Mouse (Mus musculus): ENCODE measurements around the gene Twist2. TPM values are rescaled to one million over a fixed set of nuclear protein-coding genes. Genes with fewer than 3 reads are reported as not detected.

Gene Twist2
- polyA plus RNA-seq, 1 experiment from 2014 or later: 5.8 TPM

- peak; percentile 38 for DNase-seq (ENCODE audit: low spot score)
- ATAC-seq (replicated peaks; ENCODE audit: low FRiP score): no peak
- H3K4me3 ChIP-seq (ENCODE audit: low read depth, low read length): peak overlapping the region; percentile 52
- no peak overlapping the region for H3K9ac ChIP-seq (ENCODE audit: low read depth, low read length)
- WGBS: 3% methylated on average over 45 of the region's 45 CpGs
- peaks cover 51% of the 10 kb centered on the region for H3K27me3 ChIP-seq (replicated peaks; ENCODE audit: control insufficient read depth, insufficient read depth, low read length)
- no peaks in the 10 kb centered on the region for H3K9me3 ChIP-seq (ENCODE audit: control insufficient read depth, low read length)
- peaks cover 5% of the 10 kb centered on the region for H3K4me1 ChIP-seq (replicated peaks; ENCODE audit: control insufficient read depth, insufficient read depth, low read length)
- no peak overlapping the region for H3K27ac ChIP-seq (ENCODE audit: low read depth, low read length)
- no peaks in the 10 kb centered on the region for H3K36me3 ChIP-seq (ENCODE audit: control insufficient read depth, insufficient read depth, low read length)
- peak overlapping the region; percentile 67 for H3K4me2 ChIP-seq
Measured at GRCm38 (mm10) chr1:91801844-91802366, 644 bp downstream of the Twist2 start.

GRCm38 (mm10) chr1:91802406-91803121 lies 1.3 kb downstream of the Twist2 start:
- Histone ChIP-seq H3K4me1 (replicated peaks; ENCODE audit: control insufficient read depth, insufficient read depth, low read length) (peaks cover 5% of the 10 kb centered on the region), H3K36me3 (ENCODE audit: control insufficient read depth, insufficient read depth, low read length) (no peaks in the 10 kb centered on the region), H3K4me3 (ENCODE audit: low read depth, low read length) (peak overlapping the region; percentile 52), H3K9ac (ENCODE audit: low read depth, low read length) (no peak overlapping the region), H3K27me3 (replicated peaks; ENCODE audit: control insufficient read depth, insufficient read depth, low read length) (peaks cover 51% of the 10 kb centered on the region), H3K4me2 (peak overlapping the region; percentile 67), H3K27ac (ENCODE audit: low read depth, low read length) (no peak overlapping the region), H3K9me3 (ENCODE audit: control insufficient read depth, low read length) (no peaks in the 10 kb centered on the region)
- 11% methylated on average over 30 of the region's 30 CpGs for WGBS
- DNase-seq (ENCODE audit: low spot score) (no peak), ATAC-seq (replicated peaks; ENCODE audit: low FRiP score) (no peak)

GRCm38 (mm10) chr1:91803416-91803815 lies 2.2 kb downstream of the Twist2 start:
- H3K9me3 ChIP-seq (ENCODE audit: control insufficient read depth, low read length): no peaks in the 10 kb centered on the region
- H3K36me3 ChIP-seq (ENCODE audit: control insufficient read depth, insufficient read depth, low read length): no peaks in the 10 kb centered on the region
- DNase-seq (ENCODE audit: low spot score) (no peak), ATAC-seq (replicated peaks; ENCODE audit: low FRiP score) (no peak)
- H3K4me1 ChIP-seq (replicated peaks; ENCODE audit: control insufficient read depth, insufficient read depth, low read length): peaks cover 5% of the 10 kb centered on the region
- WGBS: 65% methylated on average over 6 of the region's 6 CpGs
- H3K4me3 ChIP-seq (ENCODE audit: low read depth, low read length): no peak overlapping the region
- H3K27me3 ChIP-seq (replicated peaks; ENCODE audit: control insufficient read depth, insufficient read depth, low read length): peaks cover 51% of the 10 kb centered on the region
- H3K9ac ChIP-seq (ENCODE audit: low read depth, low read length): no peak overlapping the region
- no peak overlapping the region for H3K27ac ChIP-seq (ENCODE audit: low read depth, low read length)
- H3K4me2 ChIP-seq: no peak overlapping the region

GRCm38 (mm10) chr1:91816067-91816466 lies 14.8 kb downstream of the Twist2 start:
- H3K9ac ChIP-seq (ENCODE audit: low read depth, low read length): no peak overlapping the region
- no peaks in the 10 kb centered on the region for H3K9me3 ChIP-seq (ENCODE audit: control insufficient read depth, low read length)
- H3K27ac ChIP-seq (ENCODE audit: low read depth, low read length): no peak overlapping the region
- H3K4me1 ChIP-seq (replicated peaks; ENCODE audit: control insufficient read depth, insufficient read depth, low read length): no peaks in the 10 kb centered on the region
- H3K36me3 ChIP-seq (ENCODE audit: control insufficient read depth, insufficient read depth, low read length): no peaks in the 10 kb centered on the region
- DNase-seq (ENCODE audit: low spot score): no peak
- H3K4me3 ChIP-seq (ENCODE audit: low read depth, low read length): no peak overlapping the region
- no peaks in the 10 kb centered on the region for H3K27me3 ChIP-seq (replicated peaks; ENCODE audit: control insufficient read depth, insufficient read depth, low read length)
- ATAC-seq (replicated peaks; ENCODE audit: low FRiP score): no peak
- WGBS: 64% methylated on average over 3 of the region's 3 CpGs
- no peak overlapping the region for H3K4me2 ChIP-seq

DNA sequence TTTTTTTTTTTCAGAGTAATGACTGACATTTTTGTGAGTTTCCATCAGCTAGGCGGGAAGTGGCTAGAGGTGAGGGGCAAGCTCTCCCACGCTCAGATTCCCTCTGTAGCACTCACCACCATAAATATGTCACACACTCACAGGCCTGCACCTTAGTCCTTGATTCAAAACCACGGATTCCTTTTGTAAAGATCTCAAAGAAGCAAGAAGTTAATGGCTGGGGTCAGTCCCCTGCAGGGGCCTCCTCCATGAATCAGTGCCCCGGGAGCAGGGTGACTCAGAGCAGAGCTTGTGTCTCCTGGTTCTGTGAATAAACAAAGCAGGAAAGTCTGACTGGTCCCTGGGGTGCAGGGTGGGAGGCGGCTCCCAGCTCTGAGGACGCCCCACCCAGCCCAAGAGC lies 15.3 kb downstream of the Twist2 start:
- Histone ChIP-seq H3K27ac (ENCODE audit: low read depth, low read length) (no peak overlapping the region), H3K9me3 (ENCODE audit: control insufficient read depth, low read length) (no peaks in the 10 kb centered on the region), H3K27me3 (replicated peaks; ENCODE audit: control insufficient read depth, insufficient read depth, low read length) (no peaks in the 10 kb centered on the region), H3K9ac (ENCODE audit: low read depth, low read length) (no peak overlapping the region), H3K36me3 (ENCODE audit: control insufficient read depth, insufficient read depth, low read length) (no peaks in the 10 kb centered on the region), H3K4me3 (ENCODE audit: low read depth, low read length) (no peak overlapping the region), H3K4me2 (no peak overlapping the region), H3K4me1 (replicated peaks; ENCODE audit: control insufficient read depth, insufficient read depth, low read length) (no peaks in the 10 kb centered on the region)
- DNase-seq (ENCODE audit: low spot score) (no peak), ATAC-seq (replicated peaks; ENCODE audit: low FRiP score) (no peak)
- 36% methylated on average over 6 of the region's 6 CpGs for WGBS

DNA sequence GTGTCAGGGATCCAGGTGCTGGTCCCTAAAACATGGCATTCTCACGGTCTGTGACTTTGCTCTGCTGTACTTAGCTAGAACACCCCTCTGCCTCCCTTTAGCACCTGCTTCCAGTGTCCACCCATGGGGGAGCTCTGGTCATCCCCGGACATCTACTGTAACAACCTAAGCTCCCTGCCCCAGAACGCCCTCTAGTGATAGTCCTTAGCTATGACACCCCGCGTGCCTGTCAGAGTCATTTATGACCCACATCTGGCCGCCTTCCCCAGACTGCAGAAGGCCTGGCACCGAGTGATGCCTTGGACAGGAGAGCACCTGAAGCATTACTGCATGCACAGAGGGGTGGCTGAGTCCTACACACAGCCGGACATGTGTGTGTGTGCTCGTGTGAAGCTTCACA lies 18.0 kb downstream of the Twist2 start:
- no peak overlapping the region for H3K27ac ChIP-seq (ENCODE audit: low read depth, low read length)
- no peak overlapping the region for H3K4me3 ChIP-seq (ENCODE audit: low read depth, low read length)
- no peaks in the 10 kb centered on the region for H3K27me3 ChIP-seq (replicated peaks; ENCODE audit: control insufficient read depth, insufficient read depth, low read length)
- no peak overlapping the region for H3K9ac ChIP-seq (ENCODE audit: low read depth, low read length)
- ATAC-seq (replicated peaks; ENCODE audit: low FRiP score) (no peak), DNase-seq (ENCODE audit: low spot score) (no peak)
- WGBS: 55% methylated on average over 9 of the region's 9 CpGs
- no peaks in the 10 kb centered on the region for H3K36me3 ChIP-seq (ENCODE audit: control insufficient read depth, insufficient read depth, low read length)
- no peaks in the 10 kb centered on the region for H3K9me3 ChIP-seq (ENCODE audit: control insufficient read depth, low read length)
- no peak overlapping the region for H3K4me2 ChIP-seq
- H3K4me1 ChIP-seq (replicated peaks; ENCODE audit: control insufficient read depth, insufficient read depth, low read length): no peaks in the 10 kb centered on the region

DNA sequence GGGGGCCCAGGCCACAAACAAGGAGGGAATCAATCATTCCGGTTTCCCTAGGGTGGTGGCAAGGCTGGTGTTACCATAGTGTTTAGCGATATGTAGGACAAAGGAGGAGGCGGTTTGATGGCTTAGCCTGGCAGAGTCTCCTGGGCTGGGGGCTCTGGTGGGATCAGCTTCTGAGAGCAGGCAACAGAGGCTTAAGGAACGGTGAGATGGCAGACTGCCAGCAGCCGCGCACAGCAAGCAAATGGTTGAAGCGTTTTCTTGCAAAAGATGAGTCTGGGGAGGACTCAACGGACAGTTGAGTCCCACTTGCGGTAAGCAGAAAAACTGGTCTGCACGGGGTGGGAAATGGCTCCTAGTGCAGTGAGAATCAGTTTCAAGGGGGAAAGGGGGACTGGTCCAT lies 19.3 kb downstream of the Twist2 start:
- Histone ChIP-seq H3K36me3 (ENCODE audit: control insufficient read depth, insufficient read depth, low read length) (no peaks in the 10 kb centered on the region), H3K27me3 (replicated peaks; ENCODE audit: control insufficient read depth, insufficient read depth, low read length) (no peaks in the 10 kb centered on the region), H3K9me3 (ENCODE audit: control insufficient read depth, low read length) (no peaks in the 10 kb centered on the region), H3K4me1 (replicated peaks; ENCODE audit: control insufficient read depth, insufficient read depth, low read length) (no peaks in the 10 kb centered on the region), H3K4me3 (ENCODE audit: low read depth, low read length) (no peak overlapping the region), H3K9ac (ENCODE audit: low read depth, low read length) (no peak overlapping the region), H3K4me2 (no peak overlapping the region), H3K27ac (ENCODE audit: low read depth, low read length) (no peak overlapping the region)
- DNase-seq (ENCODE audit: low spot score) (no peak), ATAC-seq (replicated peaks; ENCODE audit: low FRiP score) (no peak)
- WGBS: 82% methylated on average over 10 of the region's 10 CpGs

DNA sequence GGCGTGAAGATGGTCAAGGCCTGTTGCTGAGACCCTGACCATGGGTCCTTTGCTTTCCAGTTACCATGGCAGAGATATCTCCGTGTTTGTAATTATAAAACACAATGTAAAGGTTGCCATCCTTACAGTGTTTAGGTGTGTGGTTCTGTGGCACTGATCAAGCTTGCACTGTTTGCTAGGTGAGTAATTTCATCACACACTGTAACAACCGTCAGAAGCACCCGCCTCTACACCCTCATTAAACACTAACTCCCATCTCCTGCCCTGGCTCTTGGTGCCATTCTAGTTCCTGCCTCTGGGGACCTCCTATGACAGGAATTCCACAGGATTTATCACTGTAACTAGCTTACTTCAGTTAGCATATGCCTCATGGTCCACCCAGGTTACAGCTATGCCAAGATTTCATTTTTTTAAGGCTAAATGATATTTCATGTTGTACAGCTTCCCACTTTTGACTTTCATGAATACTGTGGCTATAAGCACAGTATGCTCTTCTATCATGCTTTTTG lies 21.1 kb downstream of the Twist2 start:
- DNase-seq (ENCODE audit: low spot score): no peak
- ATAC-seq (replicated peaks; ENCODE audit: low FRiP score): no peak
- Histone ChIP-seq H3K4me2 (no peak overlapping the region), H3K9ac (ENCODE audit: low read depth, low read length) (no peak overlapping the region), H3K9me3 (ENCODE audit: control insufficient read depth, low read length) (no peaks in the 10 kb centered on the region), H3K27ac (ENCODE audit: low read depth, low read length) (no peak overlapping the region), H3K4me3 (ENCODE audit: low read depth, low read length) (no peak overlapping the region), H3K4me1 (replicated peaks; ENCODE audit: control insufficient read depth, insufficient read depth, low read length) (no peaks in the 10 kb centered on the region), H3K36me3 (ENCODE audit: control insufficient read depth, insufficient read depth, low read length) (no peaks in the 10 kb centered on the region), H3K27me3 (replicated peaks; ENCODE audit: control insufficient read depth, insufficient read depth, low read length) (no peaks in the 10 kb centered on the region)
- 73% methylated on average over 4 of the region's 4 CpGs for WGBS

- Histone ChIP-seq H3K9ac (ENCODE audit: low read depth, low read length) (no peak overlapping the region), H3K4me1 (replicated peaks; ENCODE audit: control insufficient read depth, insufficient read depth, low read length) (no peaks in the 10 kb centered on the region), H3K27ac (ENCODE audit: low read depth, low read length) (no peak overlapping the region), H3K27me3 (replicated peaks; ENCODE audit: control insufficient read depth, insufficient read depth, low read length) (no peaks in the 10 kb centered on the region), H3K4me3 (ENCODE audit: low read depth, low read length) (no peak overlapping the region), H3K9me3 (ENCODE audit: control insufficient read depth, low read length) (no peaks in the 10 kb centered on the region), H3K4me2 (no peak overlapping the region), H3K36me3 (ENCODE audit: control insufficient read depth, insufficient read depth, low read length) (no peaks in the 10 kb centered on the region)
- no peak for DNase-seq (ENCODE audit: low spot score)
- ATAC-seq (replicated peaks; ENCODE audit: low FRiP score): no peak
- 27% methylated on average over 3 of the region's 3 CpGs for WGBS
Measured at GRCm38 (mm10) chr1:91823530-91823929, 22.3 kb downstream of the Twist2 start.

Data from liver, embryonic 11.5 days (tissue).